Mouse (Mus musculus) spleen, adult 2 months (tissue): Measurements from ENCODE around the gene Sgip1.

Source experiments
- CTCF ChIP-seq: fragments of 200-500 bp; IDR thresholded peaks from 2 replicates; pipeline ENCODE4 v1.5.1; 2011; ENCODE audit warnings: mild to moderate bottlenecking, inconsistent platforms; ENCODE audit not compliant: insufficient read depth, insufficient read length, insufficient replicate concordance; ENCODE audit errors: extremely low read depth
- POLR2A ChIP-seq: fragments of 200-500 bp; IDR thresholded peaks from 2 replicates; pipeline ENCODE4 v1.6.1; 2011; ENCODE audit warnings: low read depth, low read length, inconsistent platforms

GRCm38 (mm10) chr4:102952476-102952875 is 211.4 kb downstream of the Sgip1 start:
- TF ChIP-seq CTCF, result no peak
- no peak for TF ChIP-seq POLR2A
